Mouse (Mus musculus): ENCODE data around the gene Sf3a3. TPM values are rescaled to one million over a fixed set of nuclear protein-coding genes. Genes with fewer than 3 reads are reported as not detected.
A peak's percentile ranks its signal among the peaks of the same experiment; 100 is the strongest.
"Not testable (repeated sequence)": the region's sequence is repeated elsewhere in the genome, so short reads cannot be mapped to it uniquely, and the experiment has no call there.

Sf3a3 gene
- polyA plus RNA-seq, 2 experiments from 2014 or later, result 108 to 125 TPM

GRCm38 (mm10) chr4:124700248-124700971, 14.2 kb upstream of the Sf3a3 start, which contains the start of gene Fhl3:
Fhl3 (plus strand) TSS chr4:124700701.
- ATAC-seq, result peak; percentile 40

- peak; percentile 17 for ATAC-seq
Measured at GRCm38 (mm10) chr4:124701052-124701845, 13.3 kb upstream of the Sf3a3 start.

- ATAC-seq, result no peak
Measured at GRCm38 (mm10) chr4:124701916-124702315, 12.7 kb upstream of the Sf3a3 start.

GRCm38 (mm10) chr4:124703406-124703805, 11.2 kb upstream of the Sf3a3 start:
- ATAC-seq, result peak; percentile 13

GRCm38 (mm10) chr4:124703881-124704796, 10.4 kb upstream of the Sf3a3 start:
- ATAC-seq, result peak; percentile 52

- ATAC-seq, result no peak
Measured at GRCm38 (mm10) chr4:124704797-124705474, 9.6 kb upstream of the Sf3a3 start.

- no peak for ATAC-seq
Measured at GRCm38 (mm10) chr4:124705661-124706269, 8.8 kb upstream of the Sf3a3 start.

- not testable (repeated sequence) for ATAC-seq
Measured at GRCm38 (mm10) chr4:124707381-124708199, 7.0 kb upstream of the Sf3a3 start.

GRCm38 (mm10) chr4:124708200-124708517, 6.4 kb upstream of the Sf3a3 start:
- not testable (repeated sequence) for ATAC-seq

- peak; percentile 50 for ATAC-seq
Measured at GRCm38 (mm10) chr4:124708518-124709477, 5.8 kb upstream of the Sf3a3 start.

- ATAC-seq, result no peak
Measured at GRCm38 (mm10) chr4:124709961-124710446, 4.6 kb upstream of the Sf3a3 start.

- ATAC-seq, result peak; percentile 20
Measured at GRCm38 (mm10) chr4:124710776-124711291, 3.7 kb upstream of the Sf3a3 start.

- ATAC-seq, result no peak
Measured at GRCm38 (mm10) chr4:124712618-124713017, 2.0 kb upstream of the Sf3a3 start.

- not testable (repeated sequence) for ATAC-seq
Measured at GRCm38 (mm10) chr4:124713850-124714249, 726 bp upstream of the Sf3a3 start.

GRCm38 (mm10) chr4:124719101-124719500, 4.5 kb downstream of the Sf3a3 start:
- ATAC-seq, result no peak

- ATAC-seq, result no peak
Measured at GRCm38 (mm10) chr4:124726121-124726520, 11.5 kb downstream of the Sf3a3 start.

GRCm38 (mm10) chr4:124736952-124737351, 22.4 kb downstream of the Sf3a3 start:
- no peak for ATAC-seq

- ATAC-seq, result no peak
Measured at GRCm38 (mm10) chr4:124737486-124737885, 22.9 kb downstream of the Sf3a3 start.

- no peak for ATAC-seq
Measured at GRCm38 (mm10) chr4:124738013-124738412, 23.4 kb downstream of the Sf3a3 start.
